8 mouse cellular contexts compared by ENCODE assay signal in genomic region chr7:129469496-129469895, GRCm38 (mm10).
DNase-seq lines count a peak whose midpoint lies in the region; ATAC-seq and TF ChIP-seq lines count a peak whose summit lies in the region.

No protein-coding gene starts in this region.

- DNase-seq in forebrain, embryonic 10.5 days (ENCODE audit: extremely low spot score, low spot score) = peak; percentile 51
- no peak for DNase-seq in forebrain, postnatal 0 days
- peak; percentile 40 for DNase-seq in CH12.LX (ENCODE audit: extremely low read depth)
- peak; percentile 91 for DNase-seq in embryo, embryonic 10 days (ENCODE audit: low spot score)
- DNase-seq in layer of hippocampus, adult 18-20 months (ENCODE audit: low spot score in 2 of 2) = no peak
- no peak for DNase-seq in cerebellum, adult 2 months

- H3K9me3 ChIP-seq in forebrain, embryonic 10.5 days = no peaks in the 10 kb centered on the region
- H3K9me3 ChIP-seq in forebrain, postnatal 0 days (ENCODE audit: low read length) = no peaks in the 10 kb centered on the region
- no peaks in the 10 kb centered on the region for H3K9me3 ChIP-seq in CH12.LX (replicated peaks; ENCODE audit: low read length)
- H3K9me3 ChIP-seq in kidney, embryonic 14.5 days (ENCODE audit: control insufficient read depth, low read length) = no peaks in the 10 kb centered on the region

- H3K79me2 ChIP-seq in CH12.LX (replicated peaks; ENCODE audit: control insufficient read depth, extremely low read depth, insufficient read depth, poor library complexity, severe bottlenecking) = no peaks in the 10 kb centered on the region

- dilution Hi-C loops in CH12.LX (cut with MboI; ENCODE audit: extremely low pct_ligation_motif_present, extremely low pct_unique_long_range_greater_than_20kb, low sequenced_read_pairs) = no loop called here

- H3K4me3 ChIP-seq in forebrain, embryonic 10.5 days = no peak overlapping the region
- no peak overlapping the region for H3K4me3 ChIP-seq in forebrain, postnatal 0 days (ENCODE audit: low read depth, low read length)
- no peak overlapping the region for H3K4me3 ChIP-seq in CH12.LX (replicated peaks in 1 of 3; ENCODE audit: low read depth in 2 of 3, low read length in 2 of 3, poor library complexity in 1 of 3)
- no peak overlapping the region for H3K4me3 ChIP-seq in kidney, embryonic 14.5 days (ENCODE audit: low read length)
- no peak overlapping the region for H3K4me3 ChIP-seq in cerebellum, adult 2 months (replicated peaks; ENCODE audit: insufficient read depth, low read depth, low read length)

- H3K4me2 ChIP-seq in forebrain, postnatal 0 days (ENCODE audit: low read depth) = no peak overlapping the region
- H3K4me2 ChIP-seq in CH12.LX (ENCODE audit: insufficient read depth, low read depth, poor library complexity, severe bottlenecking) = no peak overlapping the region
- H3K4me2 ChIP-seq in kidney, embryonic 14.5 days (replicated peaks; ENCODE audit: low read depth, low read length) = no peak overlapping the region

- no peaks in the 10 kb centered on the region for H3K36me3 ChIP-seq in forebrain, embryonic 10.5 days (replicated peaks)
- H3K36me3 ChIP-seq in forebrain, postnatal 0 days (ENCODE audit: insufficient read depth) = no peaks in the 10 kb centered on the region
- H3K36me3 ChIP-seq in CH12.LX (replicated peaks in 1 of 2; ENCODE audit: control insufficient read depth in 1 of 2, insufficient read depth in 1 of 2, low read length in 1 of 2) = no peaks in the 10 kb centered on the region
- H3K36me3 ChIP-seq in kidney, embryonic 14.5 days (ENCODE audit: control insufficient read depth, insufficient read depth, low read length) = no peaks in the 10 kb centered on the region

- H3K27me3 ChIP-seq in forebrain, embryonic 10.5 days (ENCODE audit: poor library complexity, severe bottlenecking) = no peaks in the 10 kb centered on the region
- H3K27me3 ChIP-seq in forebrain, postnatal 0 days (ENCODE audit: insufficient read depth, low read length) = no peaks in the 10 kb centered on the region
- peaks cover 42% of the 10 kb centered on the region for H3K27me3 ChIP-seq in CH12.LX (replicated peaks)
- H3K27me3 ChIP-seq in kidney, embryonic 14.5 days (ENCODE audit: control insufficient read depth, insufficient read depth, low read length) = no peaks in the 10 kb centered on the region
- no peaks in the 10 kb centered on the region for H3K27me3 ChIP-seq in cerebellum, adult 2 months (ENCODE audit: control insufficient read depth, insufficient read depth, low read length)

- no peak for ATAC-seq in forebrain, postnatal 0 days
- 0 out of 2 replicates have a peak, but pooled peaks have one; percentile 46 for ATAC-seq in kidney, embryonic 14.5 days (ENCODE audit: low FRiP score, low TSS enrichment)
- 0 out of 2 replicates have a peak, but pooled peaks have one; percentile 26 for ATAC-seq in megakaryocyte progenitor cell, adult 5-6 weeks (replicated peaks; ENCODE audit: poor library complexity)

- no peak for TF ChIP-seq RAD21 in CH12.LX (IDR thresholded peaks at IDR 0.05; ENCODE audit: low read depth, low read length)

- TF ChIP-seq EP300 in CH12.LX (IDR thresholded peaks at IDR 0.05; ENCODE audit: low read length) = no peak

- H3K4me1 ChIP-seq in forebrain, embryonic 10.5 days = 0 out of 2 replicates have a peak, but pooled peaks cover 3% of the 10 kb centered on the region
- H3K4me1 ChIP-seq in forebrain, postnatal 0 days (ENCODE audit: insufficient read depth) = no peaks in the 10 kb centered on the region
- H3K4me1 ChIP-seq in CH12.LX (ENCODE audit: control insufficient read depth in 1 of 2, insufficient read depth in 2 of 2) = no peaks in the 10 kb centered on the region
- no peaks in the 10 kb centered on the region for H3K4me1 ChIP-seq in kidney, embryonic 14.5 days (ENCODE audit: control insufficient read depth, insufficient read depth, low read length)
- no peaks in the 10 kb centered on the region for H3K4me1 ChIP-seq in cerebellum, adult 2 months (ENCODE audit: control insufficient read depth, insufficient read depth, low read length)

- no peak overlapping the region for H3K27ac ChIP-seq in forebrain, embryonic 10.5 days
- no peak overlapping the region for H3K27ac ChIP-seq in forebrain, postnatal 0 days (ENCODE audit: low read depth, low read length)
- H3K27ac ChIP-seq in CH12.LX (ENCODE audit: insufficient read depth, low read depth) = no peak overlapping the region
- no peak overlapping the region for H3K27ac ChIP-seq in kidney, embryonic 14.5 days (ENCODE audit: low read depth, low read length)
- no peak overlapping the region for H3K27ac ChIP-seq in cerebellum, adult 2 months (ENCODE audit: insufficient read depth, low read length)

- TF ChIP-seq POLR2A in CH12.LX (IDR thresholded peaks at IDR 0.05; ENCODE audit: low read depth, low read length) = no peak
- TF ChIP-seq POLR2A in cerebellum, adult 2 months (IDR thresholded peaks at IDR 0.05; ENCODE audit: borderline replicate concordance, insufficient read depth, low read length) = no peak

- TF ChIP-seq CTCF in forebrain, postnatal 0 days (IDR thresholded peaks at IDR 0.05; ENCODE audit: low read depth) = no peak
- TF ChIP-seq CTCF in CH12.LX (conservative IDR thresholded peaks at IDR 0.05 in 1 of 2, IDR thresholded peaks at IDR 0.05 in 1 of 2; ENCODE audit: low read depth in 2 of 2, low read length in 2 of 2) = no peak
- TF ChIP-seq CTCF in cerebellum, adult 2 months (IDR thresholded peaks at IDR 0.05; ENCODE audit: borderline replicate concordance, insufficient read depth, low read depth, low read length) = no peak

- H3K9ac ChIP-seq in forebrain, postnatal 0 days = no peak overlapping the region
- H3K9ac ChIP-seq in CH12.LX (ENCODE audit: insufficient read depth, low read depth) = no peak overlapping the region
- no peak overlapping the region for H3K9ac ChIP-seq in kidney, embryonic 14.5 days (ENCODE audit: low read depth, low read length)

- in situ Hi-C loops in CH12.LX (cut with MboI; ENCODE audit: low pct_ligation_motif_present, low pct_unique_long_range_greater_than_20kb, low sequenced_read_pairs) = no loop called here

- 12% methylated on average over 3 of the region's 3 CpGs for WGBS in forebrain, embryonic 10.5 days
- WGBS in forebrain, postnatal 0 days = 7% methylated on average over 3 of the region's 3 CpGs
- WGBS in kidney, embryonic 14.5 days = 3% methylated on average over 3 of the region's 3 CpGs
- WGBS in cerebellum, adult 2 months = 17% methylated on average over 3 of the region's 3 CpGs

TF ChIP-seq in CH12.LX, 34 proteins besides CTCF, POLR2A, EP300 and RAD21:
- TF ChIP-seq E2F4 (IDR thresholded peaks at IDR 0.05; ENCODE audit: insufficient replicate concordance, low read depth, low read length) (no peak), MYC (IDR thresholded peaks at IDR 0.05; ENCODE audit: low read depth, low read length) (peak; percentile 40; the same call in 1 of the 2 replicates), MXI1 (IDR thresholded peaks at IDR 0.05; ENCODE audit: low read depth, low read length) (peak; percentile 58; the same call in 1 of the 2 replicates)

Comparison
In these comparisons a context has a peak if more than half of its experiments do, and no peak if none do; other contexts are left out.
1. DNase-seq: peak in forebrain, embryonic 10.5 days (single experiment), CH12.LX (single experiment) and embryo, embryonic 10 days (single experiment); none in forebrain, postnatal 0 days (single experiment), layer of hippocampus, adult 18-20 months (0 of 2) and cerebellum, adult 2 months (0 of 2).